Mouse (Mus musculus): ENCODE data around the gene Smyd3. TPM values are rescaled to one million over a fixed set of nuclear protein-coding genes. Genes with fewer than 3 reads are reported as not detected.
A peak's percentile ranks its signal among the peaks of the same experiment; 100 is the strongest.

Gene Smyd3
- polyA plus RNA-seq, 1 experiment from 2014 or later = 13.1 TPM

DNA sequence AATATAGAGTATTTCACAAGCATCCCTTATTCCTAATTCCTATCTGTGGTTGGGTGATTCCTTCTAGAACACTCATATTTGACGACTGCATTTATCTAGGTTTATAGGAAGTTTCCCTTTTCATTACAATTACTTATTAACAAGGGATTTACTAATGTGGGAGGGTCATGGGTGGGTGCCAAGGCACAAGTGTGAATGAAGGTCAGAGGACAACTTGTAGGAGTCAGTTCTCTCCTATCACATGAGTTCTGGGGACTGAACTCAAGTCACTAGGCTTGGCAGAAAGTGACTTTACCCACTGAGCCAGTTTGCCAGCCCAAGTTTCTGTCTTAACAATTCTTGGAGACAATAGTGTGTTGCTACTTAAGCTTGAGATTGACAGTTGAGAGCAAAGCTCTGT lies 529.7 kb downstream of the Smyd3 start:
- no peak for ATAC-seq (ENCODE audit: low FRiP score)
- Histone ChIP-seq H3K4me1 (ENCODE audit: control insufficient read depth, insufficient read depth, low read length) (no peaks in the 10 kb centered on the region), H3K27me3 (ENCODE audit: control insufficient read depth, insufficient read depth, low read length) (no peaks in the 10 kb centered on the region), H3K9ac (ENCODE audit: low read length) (no peak overlapping the region), H3K4me2 (no peak overlapping the region), H3K27ac (ENCODE audit: low read depth, low read length) (no peak overlapping the region), H3K36me3 (ENCODE audit: control insufficient read depth, insufficient read depth, low read length) (no peaks in the 10 kb centered on the region), H3K4me3 (ENCODE audit: low read depth, low read length) (no peak overlapping the region), H3K9me3 (ENCODE audit: control insufficient read depth, low read length) (no peaks in the 10 kb centered on the region)
- DNase-seq (ENCODE audit: low spot score, missing footprints) = peak; percentile 77
- WGBS = 89% methylated on average over 1 of the region's 1 CpGs

DNA sequence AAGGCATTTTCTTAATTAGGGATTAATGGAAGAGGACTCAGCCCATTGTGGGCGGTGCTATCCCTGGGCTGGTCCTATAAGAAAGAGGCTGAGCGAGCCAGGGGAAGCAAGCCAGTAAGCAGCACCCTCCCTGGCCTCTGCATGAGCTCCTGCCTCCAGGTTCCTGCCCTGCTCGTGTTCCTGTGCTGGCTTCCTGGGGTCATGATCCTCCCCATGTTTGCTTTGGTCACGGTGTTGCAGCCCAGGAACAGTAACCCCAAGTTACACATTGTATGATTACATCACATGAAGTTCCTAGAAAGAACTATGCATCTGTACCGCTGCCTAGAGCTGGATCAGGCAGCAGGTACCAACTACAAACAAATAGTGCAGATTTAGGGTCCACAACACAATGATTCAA lies 536.2 kb downstream of the Smyd3 start:
- DNase-seq (ENCODE audit: low spot score, missing footprints) (peak; percentile 76), ATAC-seq (ENCODE audit: low FRiP score) (no peak)
- Histone ChIP-seq H3K9me3 (ENCODE audit: control insufficient read depth, low read length) (no peaks in the 10 kb centered on the region), H3K36me3 (ENCODE audit: control insufficient read depth, insufficient read depth, low read length) (no peaks in the 10 kb centered on the region), H3K9ac (ENCODE audit: low read length) (no peak overlapping the region), H3K27ac (ENCODE audit: low read depth, low read length) (no peak overlapping the region), H3K4me1 (ENCODE audit: control insufficient read depth, insufficient read depth, low read length) (no peaks in the 10 kb centered on the region), H3K4me3 (ENCODE audit: low read depth, low read length) (no peak overlapping the region), H3K27me3 (ENCODE audit: control insufficient read depth, insufficient read depth, low read length) (no peaks in the 10 kb centered on the region), H3K4me2 (no peak overlapping the region)
- WGBS = 68% methylated on average over 5 of the region's 5 CpGs

DNA sequence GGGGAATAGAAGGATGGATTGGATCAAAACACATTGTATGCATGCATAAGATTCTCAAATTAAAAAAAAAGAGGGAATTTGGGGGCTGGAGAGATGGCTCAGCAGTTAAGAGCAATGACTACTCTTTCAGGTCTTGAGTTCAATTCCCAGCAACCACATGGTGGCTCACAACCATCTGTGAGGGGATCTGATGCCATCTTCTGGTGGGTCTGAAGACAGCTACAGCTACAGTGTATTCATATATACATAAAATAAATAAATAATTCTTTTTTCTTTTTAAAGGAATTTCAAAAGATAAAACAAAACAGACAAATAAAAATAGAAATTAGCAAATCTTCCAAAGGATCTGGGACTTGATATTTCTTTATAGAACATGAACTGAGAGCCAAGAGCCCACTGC lies 537.7 kb downstream of the Smyd3 start:
- no peaks in the 10 kb centered on the region for H3K9me3 ChIP-seq (ENCODE audit: control insufficient read depth, low read length)
- no peak overlapping the region for H3K4me3 ChIP-seq (ENCODE audit: low read depth, low read length)
- no peaks in the 10 kb centered on the region for H3K27me3 ChIP-seq (ENCODE audit: control insufficient read depth, insufficient read depth, low read length)
- ATAC-seq (ENCODE audit: low FRiP score) (no peak), DNase-seq (ENCODE audit: low spot score, missing footprints) (peak; percentile 75)
- H3K27ac ChIP-seq (ENCODE audit: low read depth, low read length) = no peak overlapping the region
- no peaks in the 10 kb centered on the region for H3K36me3 ChIP-seq (ENCODE audit: control insufficient read depth, insufficient read depth, low read length)
- no peak overlapping the region for H3K9ac ChIP-seq (ENCODE audit: low read length)
- no peak overlapping the region for H3K4me2 ChIP-seq
- H3K4me1 ChIP-seq (ENCODE audit: control insufficient read depth, insufficient read depth, low read length) = no peaks in the 10 kb centered on the region

DNA sequence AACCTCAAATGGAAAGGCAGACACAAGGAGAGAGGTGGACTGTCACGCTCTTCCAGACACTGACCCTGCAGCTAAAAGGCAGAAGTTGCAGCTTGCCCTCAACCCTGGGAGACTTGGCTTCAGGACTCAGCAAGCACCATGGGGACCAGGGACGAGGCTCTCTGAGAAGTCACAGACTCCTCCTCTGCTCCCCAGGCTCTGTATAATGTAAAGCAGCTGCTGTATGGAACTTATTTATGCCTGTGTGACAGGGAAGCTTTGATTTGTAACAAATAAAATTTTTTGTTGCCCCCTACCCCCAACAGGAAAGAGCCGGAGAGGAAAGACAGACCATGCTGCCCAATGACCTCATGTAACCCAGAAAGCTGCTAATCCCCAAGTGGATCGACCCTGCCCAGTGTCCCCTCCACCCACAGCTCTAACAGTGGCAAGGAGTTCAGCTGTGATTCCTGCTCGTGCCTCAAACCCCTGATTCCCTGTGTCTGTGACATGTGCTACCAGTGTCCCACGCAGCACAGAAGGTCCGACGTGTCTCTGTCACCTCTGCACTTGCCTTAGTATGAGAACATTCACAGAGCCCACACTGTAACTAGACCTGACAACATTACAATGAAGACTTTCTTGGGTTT lies 539.1 kb downstream of the Smyd3 start:
- no peak overlapping the region for H3K4me3 ChIP-seq (ENCODE audit: low read depth, low read length)
- DNase-seq (ENCODE audit: low spot score, missing footprints) = peak; percentile 82
- 51% methylated on average over 8 of the region's 8 CpGs for WGBS
- H3K27ac ChIP-seq (ENCODE audit: low read depth, low read length) = no peak overlapping the region
- no peaks in the 10 kb centered on the region for H3K9me3 ChIP-seq (ENCODE audit: control insufficient read depth, low read length)
- no peak for ATAC-seq (ENCODE audit: low FRiP score)
- H3K36me3 ChIP-seq (ENCODE audit: control insufficient read depth, insufficient read depth, low read length) = no peaks in the 10 kb centered on the region
- no peak overlapping the region for H3K9ac ChIP-seq (ENCODE audit: low read length)
- H3K4me1 ChIP-seq (ENCODE audit: control insufficient read depth, insufficient read depth, low read length) = no peaks in the 10 kb centered on the region
- H3K27me3 ChIP-seq (ENCODE audit: control insufficient read depth, insufficient read depth, low read length) = no peaks in the 10 kb centered on the region
- H3K4me2 ChIP-seq = no peak overlapping the region

DNA sequence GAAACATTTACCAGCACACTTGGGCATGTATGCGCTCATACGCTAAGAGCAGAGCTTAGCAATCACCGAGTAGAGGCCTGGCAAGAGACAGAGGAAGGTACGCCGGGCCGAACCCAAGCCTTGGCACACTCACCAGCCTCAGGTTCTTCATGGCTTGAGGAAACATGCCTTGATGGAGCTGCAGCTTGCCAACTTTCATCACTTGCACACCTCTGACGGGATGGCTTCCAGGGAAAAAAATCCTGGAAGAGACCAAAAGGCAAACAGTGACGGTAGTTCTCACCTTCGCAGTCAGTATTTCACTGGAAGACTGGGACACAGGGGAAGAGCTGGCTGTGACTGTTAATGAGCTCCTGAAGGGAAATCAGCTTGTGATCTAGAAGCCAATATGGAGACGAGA lies 545.8 kb downstream of the Smyd3 start:
- ATAC-seq (ENCODE audit: low FRiP score) = no peak
- DNase-seq (ENCODE audit: low spot score, missing footprints) = no peak
- Histone ChIP-seq H3K4me2 (no peak overlapping the region), H3K36me3 (ENCODE audit: control insufficient read depth, insufficient read depth, low read length) (no peaks in the 10 kb centered on the region), H3K9ac (ENCODE audit: low read length) (no peak overlapping the region), H3K4me1 (ENCODE audit: control insufficient read depth, insufficient read depth, low read length) (no peaks in the 10 kb centered on the region), H3K9me3 (ENCODE audit: control insufficient read depth, low read length) (no peaks in the 10 kb centered on the region), H3K27ac (ENCODE audit: low read depth, low read length) (no peak overlapping the region), H3K4me3 (ENCODE audit: low read depth, low read length) (no peak overlapping the region), H3K27me3 (ENCODE audit: control insufficient read depth, insufficient read depth, low read length) (no peaks in the 10 kb centered on the region)
- 90% methylated on average over 10 of the region's 10 CpGs for WGBS

DNA sequence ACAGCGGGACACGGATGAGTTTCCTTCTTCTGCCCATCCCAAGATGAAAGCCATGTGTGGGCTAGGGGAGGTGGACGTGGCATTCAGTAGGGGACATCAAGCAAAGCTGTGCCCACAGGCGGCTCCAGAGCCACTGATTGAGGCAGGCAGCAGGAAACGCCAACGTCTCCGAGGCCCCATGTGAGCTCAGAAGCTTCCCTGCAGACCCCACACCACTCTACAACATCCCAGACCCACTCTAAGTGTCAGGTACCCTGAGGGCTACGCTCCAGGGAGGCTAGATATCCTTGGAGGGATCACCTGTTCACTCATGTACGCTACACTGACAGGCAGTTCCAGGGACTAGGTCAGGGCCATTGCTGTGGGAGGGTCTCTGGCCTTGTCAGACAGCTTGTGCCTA lies 556.2 kb downstream of the Smyd3 start:
- WGBS = 84% methylated on average over 9 of the region's 9 CpGs
- ATAC-seq (ENCODE audit: low FRiP score) = no peak

DNA sequence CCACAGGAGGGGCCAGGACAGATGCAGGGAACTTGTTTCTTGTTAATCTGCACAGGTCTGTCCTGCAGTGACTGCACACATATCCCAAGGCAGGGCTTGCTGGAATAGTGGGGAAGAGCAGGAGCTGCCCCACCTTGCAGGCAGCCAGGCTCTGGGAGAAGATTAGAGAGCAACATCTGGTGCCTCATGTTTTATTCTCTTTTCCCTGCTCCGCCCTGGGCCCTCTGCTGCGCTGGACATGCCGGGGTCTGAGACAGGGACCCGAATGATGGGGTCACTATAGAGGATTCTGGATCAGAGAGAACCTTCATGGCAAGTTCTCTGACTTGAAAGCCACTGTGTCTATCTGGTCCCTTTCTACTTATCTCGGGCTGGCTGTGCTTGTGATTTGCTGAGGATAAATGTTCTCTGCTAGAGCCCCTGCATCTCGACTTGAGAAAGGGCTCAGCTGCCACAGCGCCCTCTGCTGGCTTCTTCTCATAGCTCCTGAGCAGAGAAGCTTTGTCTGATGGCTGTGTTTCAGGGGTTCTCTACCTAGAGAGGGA lies 557.8 kb downstream of the Smyd3 start:
- 47% methylated on average over 7 of the region's 7 CpGs for WGBS
- DNase-seq (ENCODE audit: low spot score, missing footprints) (peak; percentile 98), ATAC-seq (ENCODE audit: low FRiP score) (peak; percentile 80)
- Histone ChIP-seq H3K4me3 (ENCODE audit: low read depth, low read length) (no peak overlapping the region), H3K4me2 (no peak overlapping the region; the same call in 1 of the 2 replicates), H3K9me3 (ENCODE audit: control insufficient read depth, low read length) (no peaks in the 10 kb centered on the region), H3K27me3 (ENCODE audit: control insufficient read depth, insufficient read depth, low read length) (no peaks in the 10 kb centered on the region), H3K36me3 (ENCODE audit: control insufficient read depth, insufficient read depth, low read length) (no peaks in the 10 kb centered on the region), H3K27ac (ENCODE audit: low read depth, low read length) (no peak overlapping the region), H3K9ac (ENCODE audit: low read length) (no peak overlapping the region), H3K4me1 (ENCODE audit: control insufficient read depth, insufficient read depth, low read length) (no peaks in the 10 kb centered on the region)

More for the DNA sequence above, 556.2 kb downstream of the Smyd3 start:
- Histone ChIP-seq H3K9me3 (ENCODE audit: control insufficient read depth, low read length) (no peaks in the 10 kb centered on the region), H3K4me1 (ENCODE audit: control insufficient read depth, insufficient read depth, low read length) (no peaks in the 10 kb centered on the region), H3K36me3 (ENCODE audit: control insufficient read depth, insufficient read depth, low read length) (no peaks in the 10 kb centered on the region), H3K27ac (ENCODE audit: low read depth, low read length) (no peak overlapping the region), H3K9ac (ENCODE audit: low read length) (no peak overlapping the region), H3K27me3 (ENCODE audit: control insufficient read depth, insufficient read depth, low read length) (no peaks in the 10 kb centered on the region), H3K4me2 (no peak overlapping the region), H3K4me3 (ENCODE audit: low read depth, low read length) (no peak overlapping the region)
- no peak for DNase-seq (ENCODE audit: low spot score, missing footprints)

DNA sequence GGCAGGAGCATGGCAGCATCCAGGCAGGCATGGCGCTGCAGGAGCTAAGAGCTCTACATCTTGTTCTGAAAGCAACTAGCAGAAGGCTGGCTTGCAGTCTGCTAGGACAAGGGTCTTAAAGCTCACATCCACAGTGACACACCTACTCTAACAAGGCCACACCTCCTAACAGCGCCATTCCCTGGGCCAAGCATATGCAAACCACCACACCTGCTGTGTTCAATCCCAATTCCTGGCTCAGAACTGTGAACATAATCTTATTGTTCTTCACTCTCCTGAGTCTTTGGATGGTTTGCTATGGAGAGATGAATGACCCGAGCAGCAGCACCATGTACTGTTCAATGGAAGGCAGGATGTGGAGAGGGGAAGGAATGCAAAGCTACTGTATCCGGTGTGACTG lies 559.2 kb downstream of the Smyd3 start:
- Histone ChIP-seq H3K4me1 (ENCODE audit: control insufficient read depth, insufficient read depth, low read length) (no peaks in the 10 kb centered on the region), H3K4me3 (ENCODE audit: low read depth, low read length) (no peak overlapping the region), H3K9me3 (ENCODE audit: control insufficient read depth, low read length) (no peaks in the 10 kb centered on the region), H3K4me2 (no peak overlapping the region), H3K27me3 (ENCODE audit: control insufficient read depth, insufficient read depth, low read length) (no peaks in the 10 kb centered on the region), H3K9ac (ENCODE audit: low read length) (no peak overlapping the region), H3K36me3 (ENCODE audit: control insufficient read depth, insufficient read depth, low read length) (no peaks in the 10 kb centered on the region), H3K27ac (ENCODE audit: low read depth, low read length) (no peak overlapping the region)
- 88% methylated on average over 4 of the region's 4 CpGs for WGBS
- ATAC-seq (ENCODE audit: low FRiP score) = no peak
- no peak for DNase-seq (ENCODE audit: low spot score, missing footprints)

DNA sequence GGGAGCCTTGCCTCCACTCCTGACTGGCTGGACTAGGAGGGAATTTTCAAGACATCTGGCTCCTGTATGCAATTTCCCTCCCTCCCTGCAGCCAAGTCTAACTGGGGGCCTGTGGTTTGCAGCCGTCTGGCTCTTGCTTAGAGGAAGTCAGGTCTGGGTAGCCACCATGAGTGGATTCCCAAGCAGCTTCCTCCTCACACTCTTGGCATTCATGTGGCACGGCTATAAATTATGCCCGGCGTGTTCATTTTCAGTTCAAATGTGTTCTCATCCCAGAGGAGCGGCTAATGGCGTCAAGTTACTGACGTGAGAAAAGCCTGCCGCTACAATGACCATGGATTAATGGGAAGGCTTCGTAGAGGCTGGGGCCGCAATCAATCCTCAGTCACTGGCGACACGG lies 564.9 kb downstream of the Smyd3 start:
- no peaks in the 10 kb centered on the region for H3K4me1 ChIP-seq (ENCODE audit: control insufficient read depth, insufficient read depth, low read length)
- no peak overlapping the region for H3K9ac ChIP-seq (ENCODE audit: low read length)
- no peaks in the 10 kb centered on the region for H3K9me3 ChIP-seq (ENCODE audit: control insufficient read depth, low read length)
- H3K36me3 ChIP-seq (ENCODE audit: control insufficient read depth, insufficient read depth, low read length) = no peaks in the 10 kb centered on the region
- DNase-seq (ENCODE audit: low spot score, missing footprints) (no peak), ATAC-seq (ENCODE audit: low FRiP score) (no peak)
- H3K27ac ChIP-seq (ENCODE audit: low read depth, low read length) = no peak overlapping the region
- H3K4me2 ChIP-seq = no peak overlapping the region
- 84% methylated on average over 12 of the region's 12 CpGs for WGBS
- H3K4me3 ChIP-seq (ENCODE audit: low read depth, low read length) = no peak overlapping the region
- H3K27me3 ChIP-seq (ENCODE audit: control insufficient read depth, insufficient read depth, low read length) = no peaks in the 10 kb centered on the region
